8 mouse cellular contexts compared by ENCODE assay signal in genomic region chr1:165635055-165635897, GRCm38 (mm10). TPM values are rescaled to one million over a fixed set of nuclear protein-coding genes. Genes with fewer than 3 reads are reported as not detected.
A peak's percentile ranks its signal among the peaks of the same experiment; 100 is the strongest.
DNase-seq lines count a peak whose midpoint lies in the region; ATAC-seq lines count a peak whose summit lies in the region.

No protein-coding gene starts in this region.

- peak overlapping the region; percentile 57 to 89 for H3K4me3 ChIP-seq in heart, embryonic 14.5 days (ENCODE audit: control insufficient read depth in 1 of 2, insufficient read depth in 1 of 2, low read depth in 1 of 2, low read length in 2 of 2)
- H3K4me3 ChIP-seq in hindbrain, embryonic 11.5 days (ENCODE audit: low read depth, low read length), result peak overlapping the region; percentile 82
- H3K4me3 ChIP-seq in midbrain, embryonic 12.5 days, result peak overlapping the region; percentile 85

- H3K27me3 ChIP-seq in heart, embryonic 14.5 days (ENCODE audit: control insufficient read depth, insufficient read depth, low read length), result no peaks in the 10 kb centered on the region
- no peaks in the 10 kb centered on the region for H3K27me3 ChIP-seq in hindbrain, embryonic 11.5 days (ENCODE audit: control insufficient read depth, insufficient read depth, low read length)
- H3K27me3 ChIP-seq in midbrain, embryonic 12.5 days, result no peaks in the 10 kb centered on the region

- peak overlapping the region; percentile 69 for H3K4me2 ChIP-seq in heart, embryonic 14.5 days (ENCODE audit: low read length)
- H3K4me2 ChIP-seq in hindbrain, embryonic 11.5 days (replicated peaks; ENCODE audit: low read depth, low read length), result peak overlapping the region; percentile 62
- H3K4me2 ChIP-seq in midbrain, embryonic 12.5 days (replicated peaks), result peak overlapping the region; percentile 70

- no peak for ATAC-seq in heart, embryonic 14.5 days (ENCODE audit: insufficient number of reproducible peaks, insufficient read depth, low FRiP score, low read depth)
- ATAC-seq in hindbrain, embryonic 11.5 days (ENCODE audit: low FRiP score), result no peak
- no peak for ATAC-seq in midbrain, embryonic 12.5 days (ENCODE audit: low FRiP score, low read depth)

- H3K36me3 ChIP-seq in heart, embryonic 14.5 days (ENCODE audit: control insufficient read depth, insufficient read depth, low read length), result no peaks in the 10 kb centered on the region
- no peaks in the 10 kb centered on the region for H3K36me3 ChIP-seq in hindbrain, embryonic 11.5 days (ENCODE audit: control insufficient read depth, insufficient read depth, low read length)
- H3K36me3 ChIP-seq in midbrain, embryonic 12.5 days, result no peaks in the 10 kb centered on the region

- 32% methylated on average over 17 of the region's 17 CpGs for WGBS in heart, embryonic 14.5 days
- 24% methylated on average over 17 of the region's 17 CpGs for WGBS in hindbrain, embryonic 11.5 days
- 20% methylated on average over 17 of the region's 17 CpGs for WGBS in midbrain, embryonic 12.5 days

- no peaks in the 10 kb centered on the region for H3K9me3 ChIP-seq in heart, embryonic 14.5 days (ENCODE audit: control insufficient read depth, low read length)
- no peaks in the 10 kb centered on the region for H3K9me3 ChIP-seq in hindbrain, embryonic 11.5 days (ENCODE audit: control insufficient read depth, low read length)
- no peaks in the 10 kb centered on the region for H3K9me3 ChIP-seq in midbrain, embryonic 12.5 days

- H3K9ac ChIP-seq in heart, embryonic 14.5 days (ENCODE audit: low read length), result peak overlapping the region; percentile 91
- peak overlapping the region; percentile 59 for H3K9ac ChIP-seq in hindbrain, embryonic 11.5 days (ENCODE audit: low read depth, low read length)
- peak overlapping the region; percentile 53; the same call in 1 of the 2 replicates for H3K9ac ChIP-seq in midbrain, embryonic 12.5 days (replicated peaks)

- peak overlapping the region; percentile 86 to 95 for H3K27ac ChIP-seq in heart, embryonic 14.5 days (replicated peaks in 1 of 2; ENCODE audit: control insufficient read depth in 1 of 2, insufficient read depth in 1 of 2, low read depth in 2 of 2, low read length in 2 of 2)
- H3K27ac ChIP-seq in hindbrain, embryonic 11.5 days (ENCODE audit: low read depth, low read length), result no peak overlapping the region
- peak overlapping the region; percentile 97 for H3K27ac ChIP-seq in midbrain, embryonic 12.5 days (replicated peaks)

- peaks cover 18 to 43% of the 10 kb centered on the region in 2 experiments for H3K4me1 ChIP-seq in heart, embryonic 14.5 days (ENCODE audit: control insufficient read depth in 2 of 2, insufficient read depth in 2 of 2, low read length in 2 of 2)
- H3K4me1 ChIP-seq in hindbrain, embryonic 11.5 days (replicated peaks; ENCODE audit: control insufficient read depth, insufficient read depth, low read length), result 0 out of 2 replicates have a peak, but pooled peaks cover 2% of the 10 kb centered on the region
- peaks cover 34% of the 10 kb centered on the region for H3K4me1 ChIP-seq in midbrain, embryonic 12.5 days

- no peak for DNase-seq in heart, adult 8-10 months (ENCODE audit: low spot score)
- DNase-seq in MEL-GATA-1-ER (ENCODE audit: extremely low read depth, low read depth), result peak; percentile 76
- no peak for DNase-seq in hindbrain, embryonic 11.5 days (ENCODE audit: low spot score)
- DNase-seq in urinary bladder, postnatal 36 days (ENCODE audit: low spot score in 2 of 2), result no peak
- no peak for DNase-seq in spleen, postnatal 10 days (ENCODE audit: low spot score in 2 of 2)
- DNase-seq in ovary, postnatal 14 days (ENCODE audit: low spot score), result no peak

RNA-seq across cellular contexts. Expression of gene Mpzl1, which starts 0.9 kb away (rescaled TPM):
- polyA plus RNA-seq in heart, embryonic 14.5 days (2014; fragmentation: Nextera tagmentation; extraction: Ambion mirVana), result 121 TPM in 2 replicates
- total RNA-seq in heart, adult 8-10 months (2022), result 10 to 100 TPM; 12.3 to 13.6 (median 12.4) TPM
- 149 and 150 TPM in 2 replicates for polyA plus RNA-seq in hindbrain, embryonic 11.5 days (2014; fragmentation: Nextera tagmentation; extraction: Ambion mirVana)
- polyA plus RNA-seq in midbrain, embryonic 12.5 days (2016; fragmentation: Nextera tagmentation; extraction: Ambion mirVana), result 133 and 139 TPM in 2 replicates
